Mouse (Mus musculus): ENCODE measurements around the gene Sdf4.

DNA sequence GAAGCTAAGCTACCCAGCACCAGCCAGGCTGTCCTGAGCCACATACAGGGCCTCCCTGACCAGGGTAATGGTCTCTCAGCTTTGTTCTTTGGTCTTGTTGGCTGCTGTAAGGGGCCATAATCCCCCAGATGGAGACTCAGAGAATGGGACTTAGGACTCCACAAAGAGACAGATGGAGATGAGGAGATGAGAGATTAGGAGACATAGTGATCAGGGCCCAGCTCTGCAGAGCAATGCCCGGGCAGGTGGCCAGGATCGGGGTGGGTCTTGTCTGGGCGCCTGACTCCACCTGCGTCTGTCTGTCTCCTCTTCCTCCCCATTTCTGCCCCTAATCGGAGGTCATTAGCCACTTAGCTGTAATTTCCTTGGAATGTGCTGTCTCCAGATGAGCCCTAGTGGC is 22.4 kb upstream of the Sdf4 start:
- no peak for TF ChIP-seq CTCF (IDR thresholded peaks at IDR 0.05; ENCODE audit: extremely low read depth, insufficient read length, insufficient replicate concordance, low read depth, low read length)
- TF ChIP-seq POLR2A (IDR thresholded peaks at IDR 0.05; ENCODE audit: low read depth, low read length): no peak
